Mouse (Mus musculus) spleen, adult 2 months (tissue): ENCODE data around the gene Kdr. TPM values are rescaled to one million over a fixed set of nuclear protein-coding genes. Genes with fewer than 3 reads are reported as not detected.
A peak's percentile ranks its signal among the peaks of the same experiment; 100 is the strongest.

Source experiments
- DNase-seq, 2 experiments: peaks; one replicate each; pipeline versions ENCODE4 v3.0.0 to v3.0.0-alpha.2; 2012 to 2021; ENCODE audit warnings: low spot score in 2 of 2, low read depth in 1 of 2
- H3K27ac ChIP-seq: fragments of 200-500 bp; 2 replicates; pipeline ENCODE4 v1.5.1; 2012; ENCODE audit warnings: low read length, inconsistent platforms; ENCODE audit not compliant: insufficient read depth
- H3K27me3 ChIP-seq: fragments of 200-500 bp; 2 replicates; pipeline ENCODE4 v1.6.1; 2012; ENCODE audit warnings: mild to moderate bottlenecking, moderate library complexity, low read length, inconsistent platforms; ENCODE audit not compliant: control insufficient read depth, insufficient read depth
- H3K36me3 ChIP-seq: fragments of 200-500 bp; 2 replicates; pipeline ENCODE4 v1.6.1; 2012; ENCODE audit warnings: mild to moderate bottlenecking, low read length, inconsistent platforms; ENCODE audit not compliant: control insufficient read depth, insufficient read depth
- H3K4me1 ChIP-seq: fragments of 200-500 bp; 2 replicates; pipeline ENCODE4 v1.6.1; 2011; ENCODE audit warnings: inconsistent platforms; ENCODE audit not compliant: control insufficient read depth, insufficient read depth, insufficient read length
- H3K4me3 ChIP-seq: fragments of 200-500 bp; 2 replicates; pipeline ENCODE4 v1.5.1; 2011; ENCODE audit warnings: mild to moderate bottlenecking, inconsistent platforms; ENCODE audit not compliant: insufficient read depth, insufficient read length; ENCODE audit errors: extremely low read depth
- CTCF ChIP-seq: fragments of 200-500 bp; IDR thresholded peaks from 2 replicates; pipeline ENCODE4 v1.5.1; 2011; ENCODE audit warnings: mild to moderate bottlenecking, inconsistent platforms; ENCODE audit not compliant: insufficient read depth, insufficient read length, insufficient replicate concordance; ENCODE audit errors: extremely low read depth
- POLR2A ChIP-seq: fragments of 200-500 bp; IDR thresholded peaks from 2 replicates; pipeline ENCODE4 v1.6.1; 2011; ENCODE audit warnings: low read depth, low read length, inconsistent platforms
- WGBS: fragments of 180-500 bp; shearing (Covaris S2); methylation state at CpG from one replicate; pipeline ENCODE4 v1.1.7; 2018; 5-methylcytosine and 5-hydroxymethylcytosine counted together
- polyA plus RNA-seq: library from polyadenylated mRNA; depleted of rRNA; stranded (reverse); fragments of >200 nt; gene quantifications from 2 replicates; pipeline ENCODE4 v1.2.3, GENCODE M21; 2012

Gene Kdr
- polyA plus RNA-seq, 1 experiment: 6.5 TPM

- 55% methylated on average over 7 of the region's 7 CpGs for WGBS
- no peak for DNase-seq
Measured at GRCm38 (mm10) chr5:76013881-76014431, 35.7 kb upstream of the Kdr start.

GRCm38 (mm10) chr5:76006403-76006802 lies 28.1 kb upstream of the Kdr start:
- Histone ChIP-seq H3K27me3 (no peaks in the 10 kb centered on the region), H3K36me3 (no peaks in the 10 kb centered on the region), H3K4me3 (no peak overlapping the region), H3K4me1 (no peaks in the 10 kb centered on the region), H3K27ac (no peak overlapping the region)
- TF ChIP-seq CTCF (no peak), POLR2A (no peak)
- DNase-seq: no peak
- WGBS: 85% methylated on average over 7 of the region's 7 CpGs

More at GRCm38 (mm10) chr5:76013881-76014431, 35.7 kb upstream of the Kdr start:
- H3K4me3 ChIP-seq: no peak overlapping the region
- H3K27ac ChIP-seq: no peak overlapping the region
- no peaks in the 10 kb centered on the region for H3K36me3 ChIP-seq
- TF ChIP-seq POLR2A (no peak), CTCF (no peak)
- H3K4me1 ChIP-seq: no peaks in the 10 kb centered on the region
- no peaks in the 10 kb centered on the region for H3K27me3 ChIP-seq

- no peaks in the 10 kb centered on the region for H3K4me1 ChIP-seq
- H3K4me3 ChIP-seq: no peak overlapping the region
- 91% methylated on average over 8 of the region's 8 CpGs for WGBS
- H3K36me3 ChIP-seq: no peaks in the 10 kb centered on the region
- DNase-seq: no peak
- no peaks in the 10 kb centered on the region for H3K27me3 ChIP-seq
- no peak overlapping the region for H3K27ac ChIP-seq
- no peak for TF ChIP-seq POLR2A
Measured at GRCm38 (mm10) chr5:75990212-75990611, 12.0 kb upstream of the Kdr start.

- WGBS: 87% methylated on average over 8 of the region's 8 CpGs
- TF ChIP-seq POLR2A (no peak), CTCF (no peak)
- DNase-seq: no peak
- Histone ChIP-seq H3K4me1 (no peaks in the 10 kb centered on the region), H3K4me3 (no peak overlapping the region), H3K36me3 (no peaks in the 10 kb centered on the region), H3K27ac (no peak overlapping the region), H3K27me3 (no peaks in the 10 kb centered on the region)
Measured at GRCm38 (mm10) chr5:75987530-75987929, 9.3 kb upstream of the Kdr start.

GRCm38 (mm10) chr5:75980521-75981311 lies 2.5 kb upstream of the Kdr start:
- H3K4me1 ChIP-seq: peaks cover 7% of the 10 kb centered on the region
- H3K4me3 ChIP-seq: no peak overlapping the region; the same call in 1 of the 2 replicates
- H3K27ac ChIP-seq: no peak overlapping the region
- no peak for TF ChIP-seq CTCF
- TF ChIP-seq POLR2A: no peak
- H3K36me3 ChIP-seq: no peaks in the 10 kb centered on the region
- no peak for DNase-seq
- peaks cover 13% of the 10 kb centered on the region for H3K27me3 ChIP-seq
- WGBS: 51% methylated on average over 23 of the region's 23 CpGs

- DNase-seq: no peak
- peaks cover 13% of the 10 kb centered on the region for H3K27me3 ChIP-seq
Measured at GRCm38 (mm10) chr5:75979108-75979507, 850 bp upstream of the Kdr start.

More at GRCm38 (mm10) chr5:75979108-75979507, 850 bp upstream of the Kdr start:
- H3K4me3 ChIP-seq: no peak overlapping the region
- H3K36me3 ChIP-seq: no peaks in the 10 kb centered on the region
- WGBS: 27% methylated on average over 8 of the region's 8 CpGs
- TF ChIP-seq POLR2A: no peak
- H3K27ac ChIP-seq: 0 out of 2 replicates have a peak overlapping the region, but pooled peaks have one; percentile 23
- peaks cover 7% of the 10 kb centered on the region for H3K4me1 ChIP-seq
